Mouse (Mus musculus) limb, embryonic 10.5 days (tissue): ENCODE measurements around the gene Wrnip1. TPM values are rescaled to one million over a fixed set of nuclear protein-coding genes. Genes with fewer than 3 reads are reported as not detected.
"Not testable (repeated sequence)": the region's sequence is repeated elsewhere in the genome, so short reads cannot be mapped to it uniquely, and the experiment has no call there.

ENCODE experiments used
- DNase-seq: peaks from one replicate; pipeline ENCODE4 v3.0.0-alpha.2; 2017; ENCODE audit warnings: low spot score
- H3K27ac ChIP-seq: fragments of 300-500 bp; sonication (generic); 2 replicates; pipeline ENCODE4 v1.5.1; 2016; ENCODE audit warnings: mild to moderate bottlenecking
- H3K27me3 ChIP-seq: fragments of 300-500 bp; sonication (generic); 2 replicates; pipeline ENCODE4 v1.6.1; 2016; ENCODE audit warnings: low read depth, mild to moderate bottlenecking; ENCODE audit not compliant: poor library complexity, severe bottlenecking
- H3K36me3 ChIP-seq: fragments of 300-500 bp; sonication (generic); 2 replicates; pipeline ENCODE4 v1.6.1; 2016; ENCODE audit warnings: mild to moderate bottlenecking, moderate library complexity
- H3K4me1 ChIP-seq: fragments of 300-500 bp; sonication (generic); 2 replicates; pipeline ENCODE4 v1.6.1; 2016
- H3K4me3 ChIP-seq: fragments of 300-500 bp; sonication (generic); 2 replicates; pipeline ENCODE4 v1.5.1; 2016; ENCODE audit warnings: mild to moderate bottlenecking, moderate library complexity
- H3K9me3 ChIP-seq: fragments of 300-500 bp; sonication (generic); replicated peaks from 2 replicates; pipeline ENCODE4 v1.6.1; 2016; ENCODE audit warnings: mild to moderate bottlenecking
- WGBS: fragments of 180-500 bp; shearing (Covaris S2); methylation state at CpG from one replicate; pipeline ENCODE4 v1.1.7; 2016; 5-methylcytosine and 5-hydroxymethylcytosine counted together
- polyA plus RNA-seq: library from polyadenylated mRNA; unstranded; fragments of >200 nt; fragmentation: Nextera tagmentation; extraction: Ambion mirVana; gene quantifications from 2 replicates; pipeline ENCODE4 v1.2.1, GENCODE M21; 2016

The Wrnip1 gene
- polyA plus RNA-seq, 1 experiment from 2014 or later, result 20.6 TPM

DNA sequence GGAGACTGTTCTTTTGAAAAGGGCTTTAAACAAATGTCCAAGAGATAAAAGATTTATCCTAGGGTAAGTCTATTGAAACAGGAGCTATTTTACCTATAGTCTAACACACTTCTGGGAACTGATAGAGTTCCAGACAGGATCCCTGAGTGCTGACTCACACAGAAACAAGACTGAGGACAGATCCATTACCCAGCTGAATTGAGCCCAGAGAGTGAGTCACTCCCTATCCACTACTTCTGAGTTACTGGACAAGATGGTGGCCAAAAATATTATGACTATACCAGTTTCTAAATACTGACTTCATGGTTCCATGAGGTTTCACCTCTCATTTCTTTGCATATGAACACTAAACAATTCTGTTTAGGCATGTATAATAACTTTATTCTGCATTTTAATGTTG is 44.4 kb downstream of the Wrnip1 start:
- peaks cover 13% of the 10 kb centered on the region for H3K4me1 ChIP-seq
- no peak overlapping the region for H3K27ac ChIP-seq
- DNase-seq, result no peak
- no peak overlapping the region for H3K4me3 ChIP-seq
- H3K27me3 ChIP-seq, result no peaks in the 10 kb centered on the region
- no peaks in the 10 kb centered on the region for H3K9me3 ChIP-seq
- H3K36me3 ChIP-seq, result no peaks in the 10 kb centered on the region

DNA sequence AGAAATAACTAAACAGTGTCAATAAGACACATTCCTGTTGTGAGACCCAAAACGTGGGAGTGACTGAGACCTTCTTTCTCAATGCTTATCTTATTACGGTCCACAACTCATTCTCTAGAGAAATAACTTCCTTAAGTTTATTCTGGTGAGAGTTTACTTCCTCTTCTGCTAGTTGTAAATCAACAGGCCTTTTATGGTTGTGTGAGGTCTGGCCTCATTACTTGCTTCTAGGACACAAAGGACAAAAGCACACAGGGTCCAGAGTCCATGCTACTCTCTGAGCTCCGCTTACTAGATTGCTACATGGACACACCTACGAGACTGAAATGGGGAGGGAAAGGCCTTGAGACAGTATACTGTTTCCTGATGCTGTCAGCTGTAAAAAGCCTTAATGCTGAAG is 47.3 kb downstream of the Wrnip1 start:
- WGBS, result 64% methylated on average over 4 of the region's 4 CpGs
- Histone ChIP-seq H3K27me3 (no peaks in the 10 kb centered on the region), H3K27ac (no peak overlapping the region), H3K4me3 (no peak overlapping the region), H3K4me1 (peaks cover 13% of the 10 kb centered on the region), H3K9me3 (no peaks in the 10 kb centered on the region), H3K36me3 (no peaks in the 10 kb centered on the region)
- no peak for DNase-seq

DNA sequence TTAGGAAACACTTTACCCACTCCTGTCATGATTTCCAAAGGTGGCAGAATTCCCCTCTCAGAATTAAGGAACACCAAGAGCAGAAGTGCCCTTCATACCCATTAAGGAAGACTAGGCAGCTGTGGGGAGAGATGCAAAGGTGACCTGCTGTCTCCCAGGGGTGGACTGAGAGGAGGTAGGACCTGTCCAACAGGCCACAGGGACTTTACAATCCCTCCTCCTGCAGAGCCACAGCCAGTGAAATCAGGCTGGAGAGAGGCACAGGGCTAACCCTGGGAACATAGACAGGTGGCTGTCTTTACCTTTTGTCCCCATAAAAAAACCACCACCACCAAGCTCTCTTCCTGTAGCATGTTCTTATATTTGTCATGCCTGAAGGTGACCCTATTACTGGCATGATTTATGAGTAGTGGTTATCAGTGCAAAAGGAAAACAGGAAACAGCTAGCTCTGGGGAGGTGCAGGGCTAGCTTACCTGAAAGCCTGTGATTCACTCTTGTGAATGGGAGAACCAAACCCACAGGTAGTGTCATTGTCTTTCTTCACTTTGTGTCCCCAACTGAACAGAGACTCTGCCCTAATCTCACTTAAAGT is 47.8 kb downstream of the Wrnip1 start:
- Histone ChIP-seq H3K4me3 (no peak overlapping the region), H3K9me3 (no peaks in the 10 kb centered on the region), H3K4me1 (peaks cover 13% of the 10 kb centered on the region), H3K27ac (no peak overlapping the region; the same call in 1 of the 2 replicates), H3K27me3 (no peaks in the 10 kb centered on the region), H3K36me3 (no peaks in the 10 kb centered on the region)
- DNase-seq, result no peak

DNA sequence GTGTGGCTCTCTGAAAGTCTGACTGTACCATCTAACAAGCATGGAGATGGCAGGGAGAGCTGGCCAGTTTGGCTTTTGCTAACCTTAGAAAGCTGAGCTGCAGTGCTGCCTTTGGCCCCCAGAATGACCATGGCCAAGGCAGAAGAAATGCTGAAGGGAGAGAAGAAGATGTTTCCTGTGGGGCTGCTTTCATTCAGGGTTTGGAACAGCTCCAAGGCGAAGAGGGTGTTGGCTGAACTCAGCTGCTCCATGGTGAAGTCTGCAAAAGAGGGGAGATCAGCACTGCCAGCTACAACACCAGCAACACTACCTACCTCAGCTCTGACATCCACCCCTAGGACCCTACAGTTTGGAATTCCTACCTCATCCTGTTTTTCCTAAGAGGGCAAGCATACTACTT is 48.3 kb downstream of the Wrnip1 start:
- Histone ChIP-seq H3K27me3 (no peaks in the 10 kb centered on the region), H3K4me1 (peaks cover 13% of the 10 kb centered on the region), H3K4me3 (no peak overlapping the region), H3K36me3 (no peaks in the 10 kb centered on the region), H3K9me3 (no peaks in the 10 kb centered on the region), H3K27ac (no peak overlapping the region)
- WGBS, result 76% methylated on average over 1 of the region's 1 CpGs
- DNase-seq, result no peak

DNA sequence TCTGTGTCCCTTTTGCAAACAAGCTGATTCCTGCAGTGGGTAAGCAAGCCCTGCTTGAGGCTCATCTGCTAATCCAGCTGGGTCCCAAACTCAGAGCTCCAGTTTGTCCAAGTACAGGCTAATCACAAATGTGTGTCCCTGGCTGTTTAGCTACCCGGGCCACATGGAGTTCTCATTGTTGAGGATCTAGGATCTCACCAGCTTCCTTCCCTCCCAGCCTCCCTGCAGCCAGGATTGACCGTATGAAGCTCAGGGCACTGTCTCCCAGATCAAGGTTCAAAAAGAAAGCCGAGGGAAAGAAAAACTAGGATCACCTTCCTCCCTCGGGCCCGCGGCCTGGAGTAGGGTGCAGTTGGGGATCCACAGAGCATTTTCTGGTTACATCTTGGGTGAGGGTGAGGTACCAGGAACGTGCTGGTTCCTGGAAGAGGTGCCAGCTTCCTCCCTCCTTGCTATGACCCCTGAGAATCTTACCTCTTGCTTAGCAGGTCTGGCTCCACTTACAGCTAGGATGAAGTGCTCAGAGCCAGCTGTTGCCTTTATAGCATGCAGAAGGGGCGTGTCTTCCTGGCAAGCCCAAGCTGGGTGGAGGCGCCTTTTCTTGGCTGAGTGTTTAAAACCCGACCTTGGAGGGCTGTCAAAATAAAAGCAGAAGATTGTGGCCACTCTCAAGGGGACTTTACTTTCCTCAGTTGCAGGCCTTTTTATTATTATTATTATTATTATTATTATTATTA is 49.0 kb downstream of the Wrnip1 start, which contains the start of gene Serpinb1a:
Gene Serpinb1a (minus strand): TSS at position 518 of the 737 bp plus-strand sequence.
- DNase-seq, result peak; percentile 39
- H3K9me3 ChIP-seq, result no peaks in the 10 kb centered on the region
- no peak within 1 kb of the TSS for H3K27ac ChIP-seq
- WGBS, result 53% methylated on average over 10 of the region's 10 CpGs
- H3K4me1 ChIP-seq, result peaks cover 13% of the 10 kb centered on the region
- no peak within 1 kb of the TSS for H3K4me3 ChIP-seq
- H3K36me3 ChIP-seq, result no peaks in the 10 kb centered on the region
- no peaks in the 10 kb centered on the region for H3K27me3 ChIP-seq

DNA sequence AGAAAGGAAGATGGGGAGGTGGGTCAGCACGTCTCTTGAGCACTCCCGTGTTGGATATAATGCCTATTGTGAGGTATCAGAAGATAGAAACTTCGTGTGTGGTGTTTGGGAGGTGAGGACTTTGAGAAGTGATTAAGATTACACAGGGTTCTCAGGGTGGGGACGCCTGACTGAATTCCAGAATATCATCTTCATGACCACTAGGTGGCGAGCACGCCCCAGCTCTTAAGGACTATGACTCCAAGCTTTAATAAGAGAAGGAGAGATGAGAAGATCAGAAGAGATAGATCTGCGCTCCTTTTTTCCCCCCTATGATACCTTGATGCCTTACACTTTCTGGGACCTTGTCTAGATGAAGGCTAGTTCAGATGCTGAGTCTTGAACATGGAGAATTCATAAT is 50.1 kb downstream of the Wrnip1 start:
- WGBS, result 12% methylated on average over 7 of the region's 7 CpGs
- Histone ChIP-seq H3K27me3 (no peaks in the 10 kb centered on the region), H3K4me1 (peaks cover 13% of the 10 kb centered on the region), H3K9me3 (no peaks in the 10 kb centered on the region), H3K36me3 (no peaks in the 10 kb centered on the region), H3K4me3 (no peak overlapping the region), H3K27ac (no peak overlapping the region)
- DNase-seq, result peak; percentile 40

DNA sequence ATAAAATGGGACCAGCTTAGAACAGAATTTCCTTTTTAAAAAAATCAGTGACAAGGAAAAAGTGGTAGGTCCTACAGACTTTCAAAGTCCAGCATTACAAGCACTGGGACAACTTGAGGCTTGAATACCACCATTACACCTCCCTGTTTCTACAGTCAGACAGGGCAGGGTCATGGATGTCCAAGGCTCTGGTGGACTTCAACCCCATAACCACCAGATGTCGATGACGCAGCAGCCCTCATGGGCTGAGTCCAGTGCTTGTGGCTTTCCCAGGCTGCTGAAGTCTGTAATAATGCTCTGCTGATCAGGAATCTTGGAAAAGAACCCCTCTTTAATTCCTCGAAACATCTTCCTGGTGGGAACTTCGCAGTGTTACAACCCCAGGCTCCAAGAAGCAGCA is 50.7 kb downstream of the Wrnip1 start:
- 96% methylated on average over 4 of the region's 4 CpGs for WGBS
- H3K27ac ChIP-seq, result no peak overlapping the region
- H3K4me3 ChIP-seq, result no peak overlapping the region
- H3K36me3 ChIP-seq, result no peaks in the 10 kb centered on the region
- H3K27me3 ChIP-seq, result no peaks in the 10 kb centered on the region
- H3K9me3 ChIP-seq, result no peaks in the 10 kb centered on the region
- no peak for DNase-seq
- peaks cover 13% of the 10 kb centered on the region for H3K4me1 ChIP-seq

DNA sequence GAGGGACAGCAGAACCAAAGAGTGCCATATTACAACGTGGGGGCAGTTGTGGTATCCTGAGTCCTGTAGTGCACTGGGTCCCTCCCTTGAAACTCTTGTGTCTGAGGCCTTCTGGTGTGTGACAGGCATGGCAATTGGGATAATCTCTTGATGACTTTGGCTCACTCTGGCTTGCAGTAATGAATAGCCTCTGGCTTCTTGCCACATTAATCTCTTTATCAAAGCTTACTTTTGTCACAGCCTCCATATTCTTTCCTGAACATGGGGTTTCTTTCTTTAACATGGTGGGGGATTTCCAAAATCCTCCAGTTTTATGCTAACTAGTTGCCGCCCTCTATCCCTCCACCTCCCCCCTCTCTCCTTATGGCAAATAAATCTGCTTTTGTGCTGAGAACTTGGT is 51.2 kb downstream of the Wrnip1 start:
- Histone ChIP-seq H3K9me3 (no peaks in the 10 kb centered on the region), H3K4me1 (peaks cover 13% of the 10 kb centered on the region), H3K4me3 (no peak overlapping the region), H3K27ac (no peak overlapping the region), H3K27me3 (no peaks in the 10 kb centered on the region), H3K36me3 (no peaks in the 10 kb centered on the region)
- 79% methylated on average over 2 of the region's 2 CpGs for WGBS
- DNase-seq, result no peak

DNA sequence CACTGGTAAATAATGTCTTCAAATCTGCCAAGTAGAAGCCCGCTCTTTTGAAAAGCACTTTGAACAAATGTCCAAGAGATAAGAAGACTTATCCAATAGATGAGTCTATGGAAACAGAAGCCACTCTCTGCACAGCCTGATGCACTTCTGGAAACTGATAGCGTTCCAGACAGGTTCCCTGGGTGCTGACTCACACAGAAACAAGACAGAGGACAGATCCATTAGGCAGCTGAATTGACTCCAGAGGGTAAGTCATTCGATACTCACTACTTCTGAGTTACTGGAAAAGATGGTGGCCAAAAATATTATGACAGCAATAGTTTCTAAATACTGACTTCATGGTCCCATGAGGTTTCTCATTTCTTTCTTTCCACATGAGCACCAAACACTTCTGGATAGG is 59.0 kb downstream of the Wrnip1 start:
- H3K4me1 ChIP-seq, result no peaks in the 10 kb centered on the region
- no peak for DNase-seq
- 84% methylated on average over 3 of the region's 3 CpGs for WGBS
- no peak overlapping the region for H3K4me3 ChIP-seq
- no peaks in the 10 kb centered on the region for H3K27me3 ChIP-seq
- H3K9me3 ChIP-seq, result no peaks in the 10 kb centered on the region
- no peak overlapping the region for H3K27ac ChIP-seq
- no peaks in the 10 kb centered on the region for H3K36me3 ChIP-seq

DNA sequence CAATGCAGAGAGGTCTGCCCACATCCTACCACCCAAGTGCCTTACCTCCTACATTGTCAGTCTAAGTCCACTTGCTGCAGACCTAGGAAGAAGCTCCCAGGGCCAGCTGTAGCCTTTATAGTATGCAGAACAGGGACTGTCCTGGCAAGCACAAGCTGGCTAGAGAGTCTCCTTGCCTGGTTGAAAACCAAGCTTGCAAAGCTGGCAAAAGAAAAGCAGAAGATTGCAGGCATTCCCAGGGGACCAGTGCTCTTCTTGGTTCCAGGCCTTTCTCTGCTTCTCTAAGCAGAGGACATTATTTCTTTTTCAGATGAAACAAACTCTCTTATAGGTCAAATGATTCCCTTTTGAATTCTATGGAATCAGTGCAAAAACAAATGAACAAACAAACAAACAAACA is 61.6 kb downstream of the Wrnip1 start:
- no peaks in the 10 kb centered on the region for H3K27me3 ChIP-seq
- H3K9me3 ChIP-seq, result no peaks in the 10 kb centered on the region
- no peak overlapping the region for H3K4me3 ChIP-seq
- no peaks in the 10 kb centered on the region for H3K36me3 ChIP-seq
- H3K27ac ChIP-seq, result no peak overlapping the region
- DNase-seq, result no peak
- no peaks in the 10 kb centered on the region for H3K4me1 ChIP-seq

DNA sequence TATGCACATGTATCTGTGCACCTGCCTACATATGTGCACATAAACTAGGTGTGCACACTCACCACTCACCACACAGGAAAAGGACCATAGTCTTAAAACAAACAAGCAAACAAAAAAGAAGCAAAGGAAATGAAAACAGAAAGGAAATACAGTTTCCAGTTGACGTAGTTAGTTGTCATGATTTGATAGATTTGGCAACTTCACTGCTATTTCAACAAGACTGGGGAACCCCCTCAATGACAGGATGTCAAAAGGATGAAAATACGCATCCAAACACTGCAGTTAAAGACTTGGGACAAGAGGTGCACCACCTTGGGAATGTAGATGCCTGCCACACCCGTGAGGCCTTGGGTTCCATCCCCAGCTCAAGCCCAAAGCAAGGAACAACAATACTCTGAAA is 62.7 kb downstream of the Wrnip1 start:
- H3K27ac ChIP-seq, DNase-seq, H3K27me3 ChIP-seq, H3K4me1 ChIP-seq, H3K9me3 ChIP-seq, H3K4me3 ChIP-seq, H3K36me3 ChIP-seq: not testable (repeated sequence)
- WGBS, result 72% methylated on average over 3 of the region's 3 CpGs

DNA sequence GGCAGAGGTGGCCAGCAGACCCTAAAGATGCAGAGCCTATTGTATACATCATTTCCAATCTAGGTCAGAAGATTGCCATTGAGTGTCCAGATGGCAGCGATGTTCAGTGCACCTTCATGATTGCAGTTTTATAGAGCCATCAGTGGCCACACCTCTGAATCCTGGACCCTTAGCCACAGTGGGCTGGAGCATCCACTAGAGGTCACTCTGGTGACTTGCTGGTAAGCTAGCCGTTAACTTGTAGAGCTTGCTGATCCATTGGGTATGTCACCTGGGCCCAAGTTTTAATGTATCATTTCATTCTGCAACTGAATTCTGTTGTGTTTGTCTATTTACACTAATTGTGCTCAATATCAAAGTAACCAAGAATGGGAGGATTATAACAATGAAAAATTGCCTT is 63.8 kb downstream of the Wrnip1 start:
- WGBS, result 64% methylated on average over 2 of the region's 2 CpGs

DNA sequence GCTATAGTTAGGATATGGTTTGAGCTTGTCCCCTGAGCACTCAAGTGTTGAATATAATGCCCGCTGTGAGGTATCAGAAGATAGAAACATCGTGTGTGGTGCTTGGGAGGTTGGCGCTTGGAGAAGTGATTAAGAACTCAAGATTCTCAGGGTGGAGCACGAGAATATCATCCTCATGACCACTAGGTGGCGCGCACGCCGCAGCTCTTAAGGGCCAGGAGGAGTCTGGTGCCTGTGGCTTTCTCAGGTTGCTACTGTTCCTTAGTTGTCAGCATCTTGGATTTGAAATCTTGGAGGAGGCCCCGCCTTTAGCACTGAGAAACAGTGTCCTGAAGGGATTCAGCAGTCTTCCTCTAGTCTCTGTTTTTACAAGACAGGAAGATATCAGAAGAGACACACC is 64.6 kb downstream of the Wrnip1 start:
- Histone ChIP-seq H3K36me3 (no peaks in the 10 kb centered on the region), H3K27ac (no peak overlapping the region), H3K9me3 (no peaks in the 10 kb centered on the region), H3K4me3 (no peak overlapping the region), H3K4me1 (no peaks in the 10 kb centered on the region), H3K27me3 (no peaks in the 10 kb centered on the region)
- 8% methylated on average over 9 of the region's 9 CpGs for WGBS
- peak; percentile 78 for DNase-seq

More for the DNA sequence above, 63.8 kb downstream of the Wrnip1 start:
- DNase-seq, result no peak
- Histone ChIP-seq H3K9me3 (no peaks in the 10 kb centered on the region), H3K27ac (no peak overlapping the region), H3K36me3 (no peaks in the 10 kb centered on the region), H3K4me3 (no peak overlapping the region), H3K27me3 (no peaks in the 10 kb centered on the region), H3K4me1 (no peaks in the 10 kb centered on the region)

DNA sequence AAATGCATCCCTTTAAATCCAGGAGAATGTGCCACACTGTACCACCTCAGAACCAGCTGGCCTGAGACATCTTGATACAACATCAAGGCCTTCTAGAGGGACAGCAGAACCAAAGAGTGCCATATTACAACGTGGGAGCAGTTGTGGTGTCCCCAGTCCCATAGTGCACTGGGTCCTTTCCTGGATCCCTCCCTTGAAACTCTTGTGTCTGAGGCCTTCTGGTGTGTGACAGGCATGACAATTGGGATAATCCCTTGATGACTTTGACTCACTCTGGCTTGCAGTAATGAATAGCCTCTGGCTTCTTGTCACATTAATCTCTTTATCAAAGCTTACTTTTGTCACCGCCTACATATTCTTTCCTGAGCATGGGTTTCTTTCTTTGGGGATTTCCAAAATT is 65.2 kb downstream of the Wrnip1 start:
- Histone ChIP-seq H3K27me3 (no peaks in the 10 kb centered on the region), H3K27ac (no peak overlapping the region), H3K4me3 (no peak overlapping the region), H3K36me3 (no peaks in the 10 kb centered on the region), H3K9me3 (no peaks in the 10 kb centered on the region), H3K4me1 (no peaks in the 10 kb centered on the region)
- DNase-seq, result no peak
- 67% methylated on average over 2 of the region's 2 CpGs for WGBS
